Mouse (Mus musculus) megakaryocyte, embryonic 14.5 days (primary cell): ENCODE data around the gene Gas2l2. TPM values are rescaled to one million over a fixed set of nuclear protein-coding genes. Genes with fewer than 3 reads are reported as not detected.

Experiments
- H3K27me3 ChIP-seq: replicated peaks from 2 replicates; pipeline ENCODE3; 2012; ENCODE audit warnings: inconsistent platforms
- H3K36me3 ChIP-seq: replicated peaks from 2 replicates; pipeline ENCODE3; 2012; ENCODE audit warnings: low read length, inconsistent platforms, mixed read lengths
- H3K4me1 ChIP-seq: 2 replicates; pipeline ENCODE4 v1.6.1; 2012; ENCODE audit warnings: inconsistent platforms
- H3K4me3 ChIP-seq: replicated peaks from 2 replicates; pipeline ENCODE3; 2012; ENCODE audit warnings: moderate library complexity, mild to moderate bottlenecking, inconsistent platforms
- H3K9me3 ChIP-seq: 2 replicates; pipeline ENCODE4 v1.6.1; 2012; ENCODE audit warnings: inconsistent platforms
- FLI1 ChIP-seq: IDR thresholded peaks from 2 replicates; pipeline ENCODE4 v1.6.1; 2012; ENCODE audit warnings: low read length, inconsistent platforms, mixed read lengths
- GATA1 ChIP-seq: IDR thresholded peaks from 3 replicates; pipeline ENCODE4 v1.6.1; 2012; ENCODE audit warnings: mixed read lengths, low read length, inconsistent platforms, borderline replicate concordance
- polyA plus RNA-seq: library from polyadenylated mRNA; stranded (reverse); fragments of >175 nt; gene quantifications from 2 replicates; pipeline ENCODE4 v1.2.3, GENCODE M21; 2012; ENCODE audit warnings: low replicate concordance; ENCODE audit not compliant: insufficient read depth

Gas2l2 gene
- polyA plus RNA-seq, 1 experiment: not detected

DNA sequence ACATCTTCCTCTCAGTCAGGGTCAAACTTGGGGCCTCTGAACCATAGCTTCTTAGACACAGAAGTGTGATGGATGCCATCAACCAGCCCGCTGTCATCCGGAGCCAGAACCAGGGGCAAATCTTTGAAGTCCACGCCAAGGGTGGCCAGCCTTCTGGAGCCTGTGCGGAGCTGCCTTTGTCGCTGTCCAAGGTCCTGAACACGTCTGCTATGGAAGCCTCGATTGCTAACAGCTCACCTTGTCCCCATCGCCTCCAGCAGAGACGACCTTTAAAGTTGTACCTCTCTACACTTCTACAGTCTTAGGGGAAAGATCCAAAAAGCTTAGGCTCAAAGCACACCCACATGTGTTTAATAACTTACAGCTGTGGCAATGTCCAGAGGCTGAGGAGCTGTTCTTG lies 8.0 kb downstream of the Gas2l2 start:
- no peak for TF ChIP-seq GATA1
- TF ChIP-seq FLI1: no peak
- Histone ChIP-seq H3K4me3 (no peak overlapping the region), H3K27me3 (peaks cover 86% of the 10 kb centered on the region)

GRCm38 (mm10) chr11:83420338-83420737 lies 8.9 kb downstream of the Gas2l2 start:
- TF ChIP-seq FLI1 (no peak), GATA1 (no peak)
- no peaks in the 10 kb centered on the region; the same call in 1 of the 2 replicates for H3K9me3 ChIP-seq
- peaks cover 14% of the 10 kb centered on the region for H3K4me1 ChIP-seq
- no peaks in the 10 kb centered on the region for H3K36me3 ChIP-seq
- no peak overlapping the region for H3K4me3 ChIP-seq
- peaks cover 84% of the 10 kb centered on the region for H3K27me3 ChIP-seq

More for the DNA sequence above, 8.0 kb downstream of the Gas2l2 start:
- Histone ChIP-seq H3K36me3 (no peaks in the 10 kb centered on the region), H3K9me3 (no peaks in the 10 kb centered on the region; the same call in 1 of the 2 replicates), H3K4me1 (peaks cover 20% of the 10 kb centered on the region)

DNA sequence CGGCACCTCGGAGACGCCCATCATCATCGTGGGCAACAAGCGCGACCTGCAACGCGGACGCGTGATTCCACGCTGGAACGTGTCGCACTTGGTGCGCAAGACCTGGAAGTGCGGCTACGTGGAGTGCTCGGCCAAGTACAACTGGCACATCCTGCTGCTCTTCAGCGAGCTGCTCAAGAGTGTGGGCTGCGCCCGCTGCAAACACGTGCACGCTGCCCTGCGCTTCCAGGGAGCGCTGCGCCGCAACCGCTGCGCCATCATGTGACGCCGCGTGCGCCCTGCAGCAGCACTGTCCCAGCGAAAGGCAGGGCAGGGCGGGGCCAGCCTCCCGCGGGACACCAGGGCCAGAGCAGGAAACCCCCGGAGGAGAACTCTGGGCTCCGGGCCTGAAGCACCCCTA lies 10.7 kb downstream of the Gas2l2 start:
- H3K36me3 ChIP-seq: no peaks in the 10 kb centered on the region
- peak overlapping the region; percentile 38 for H3K4me3 ChIP-seq
- peaks cover 78% of the 10 kb centered on the region for H3K27me3 ChIP-seq
- H3K4me1 ChIP-seq: peaks cover 11% of the 10 kb centered on the region
- TF ChIP-seq FLI1: no peak
- no peak for TF ChIP-seq GATA1
- H3K9me3 ChIP-seq: no peaks in the 10 kb centered on the region; the same call in 1 of the 2 replicates

DNA sequence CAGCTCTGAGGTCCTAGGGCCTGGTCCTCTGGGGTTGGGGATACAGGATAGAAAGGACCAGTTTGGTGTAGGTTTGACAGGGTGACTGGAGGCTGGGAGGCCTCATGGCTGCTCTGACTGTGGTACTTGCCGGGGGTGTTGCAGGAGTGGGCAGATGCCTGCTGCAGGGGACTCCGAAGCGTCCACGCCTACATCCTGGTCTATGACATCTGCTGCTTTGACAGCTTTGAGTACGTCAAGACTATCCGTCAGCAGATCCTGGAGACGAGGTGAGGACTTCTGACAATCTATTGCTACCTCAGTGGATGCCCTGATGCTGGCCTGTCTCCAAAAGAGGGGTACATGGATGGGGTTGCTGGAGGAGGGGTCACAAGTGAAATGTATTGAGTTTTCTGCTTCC lies 11.5 kb downstream of the Gas2l2 start:
- Histone ChIP-seq H3K27me3 (peaks cover 80% of the 10 kb centered on the region), H3K4me3 (no peak overlapping the region), H3K9me3 (no peaks in the 10 kb centered on the region; the same call in 1 of the 2 replicates), H3K4me1 (peaks cover 11% of the 10 kb centered on the region), H3K36me3 (no peaks in the 10 kb centered on the region)
- TF ChIP-seq FLI1 (no peak), GATA1 (no peak)

GRCm38 (mm10) chr11:83417080-83417479 lies 12.2 kb downstream of the Gas2l2 start:
- Histone ChIP-seq H3K9me3 (no peaks in the 10 kb centered on the region; the same call in 1 of the 2 replicates), H3K36me3 (no peaks in the 10 kb centered on the region), H3K4me1 (peaks cover 11% of the 10 kb centered on the region), H3K27me3 (peaks cover 80% of the 10 kb centered on the region), H3K4me3 (no peak overlapping the region)
- TF ChIP-seq FLI1 (no peak), GATA1 (no peak)

- peaks cover 76% of the 10 kb centered on the region for H3K27me3 ChIP-seq
- no peak overlapping the region for H3K4me3 ChIP-seq
- H3K4me1 ChIP-seq: peaks cover 15% of the 10 kb centered on the region
- no peak for TF ChIP-seq GATA1
- no peak for TF ChIP-seq FLI1
- peaks cover 4% of the 10 kb centered on the region for H3K36me3 ChIP-seq
- H3K9me3 ChIP-seq: no peaks in the 10 kb centered on the region
These were observed 18.7 kb downstream of the Gas2l2 start for GRCm38 (mm10) chr11:83410510-83410909.

DNA sequence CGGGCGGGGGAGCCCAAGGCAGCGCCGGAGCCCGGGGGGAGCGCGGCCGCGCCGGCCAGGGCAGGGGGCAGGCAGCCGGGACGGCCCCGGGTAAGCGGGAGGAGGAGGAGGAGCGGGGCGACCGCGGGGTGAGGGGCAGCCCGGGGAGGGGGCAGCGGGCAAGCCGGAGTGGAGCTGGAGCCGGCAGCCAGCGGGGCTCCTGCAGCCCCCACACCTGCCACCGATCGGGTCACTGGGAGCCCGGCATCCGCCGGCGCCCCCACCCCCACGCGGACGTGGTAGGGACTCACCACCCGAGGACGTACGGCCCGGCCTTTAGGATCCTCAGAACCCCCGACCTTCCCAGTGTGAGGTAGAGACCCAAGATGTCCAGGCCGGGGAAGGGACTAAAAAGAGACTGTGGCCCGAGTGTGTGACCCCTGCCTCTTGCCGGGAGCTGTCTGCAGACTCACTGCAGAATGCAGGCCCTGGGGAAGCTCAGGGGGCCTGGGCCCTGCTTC lies 19.4 kb downstream of the Gas2l2 start:
- Histone ChIP-seq H3K4me1 (peaks cover 15% of the 10 kb centered on the region), H3K27me3 (peaks cover 76% of the 10 kb centered on the region), H3K36me3 (peaks cover 8% of the 10 kb centered on the region), H3K9me3 (no peaks in the 10 kb centered on the region), H3K4me3 (peak overlapping the region; percentile 84)
- TF ChIP-seq FLI1 (no peak), GATA1 (no peak)

- Histone ChIP-seq H3K36me3 (peaks cover 14% of the 10 kb centered on the region), H3K4me3 (peak within 1 kb of the TSS; percentile 84), H3K27me3 (peaks cover 76% of the 10 kb centered on the region), H3K4me1 (peaks cover 19% of the 10 kb centered on the region), H3K9me3 (no peaks in the 10 kb centered on the region)
- TF ChIP-seq GATA1: no peak
- TF ChIP-seq FLI1: no peak
These were observed 20.0 kb downstream of the Gas2l2 start, which contains the start of gene Rasl10b for GRCm38 (mm10) chr11:83409087-83409754. Gene Rasl10b, plus strand, starts transcription at chr11:83409137.

GRCm38 (mm10) chr11:83408242-83408641 lies 21.0 kb downstream of the Gas2l2 start:
- Histone ChIP-seq H3K36me3 (peaks cover 24% of the 10 kb centered on the region), H3K9me3 (no peaks in the 10 kb centered on the region), H3K4me1 (peaks cover 27% of the 10 kb centered on the region), H3K4me3 (no peak overlapping the region), H3K27me3 (peaks cover 68% of the 10 kb centered on the region)
- TF ChIP-seq GATA1 (no peak), FLI1 (no peak)

DNA sequence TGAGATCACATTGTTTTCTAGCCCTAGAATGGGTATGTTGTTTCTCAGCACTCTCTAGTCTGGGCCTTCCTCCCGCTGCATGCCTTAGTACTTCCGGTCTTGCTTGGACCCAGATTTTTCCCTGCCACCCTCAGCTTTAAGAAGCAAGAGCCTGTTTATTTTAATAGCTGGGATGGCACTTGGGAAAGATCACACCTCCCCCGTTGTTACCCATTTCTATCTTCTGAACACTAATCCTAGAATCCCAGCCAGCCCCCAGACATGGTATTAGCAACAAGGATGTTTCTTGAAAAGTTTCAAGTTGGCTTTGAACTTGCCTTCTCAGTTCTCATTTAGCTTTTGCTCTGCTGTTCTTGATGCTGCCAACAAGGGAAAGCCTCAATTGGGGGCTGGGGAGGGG lies 22.9 kb downstream of the Gas2l2 start:
- Histone ChIP-seq H3K9me3 (no peaks in the 10 kb centered on the region), H3K4me1 (peaks cover 34% of the 10 kb centered on the region), H3K36me3 (peaks cover 42% of the 10 kb centered on the region), H3K4me3 (no peak overlapping the region), H3K27me3 (peaks cover 49% of the 10 kb centered on the region)
- TF ChIP-seq GATA1 (no peak), FLI1 (no peak)
